Mouse (Mus musculus): ENCODE measurements at regions not wholly inside any gene's neighbourhood (a gene's known extent, or its start where the extent isn't known, plus 50 kb on each side); places are given as distances from the start of the nearest gene placed in this dataset.

DNA sequence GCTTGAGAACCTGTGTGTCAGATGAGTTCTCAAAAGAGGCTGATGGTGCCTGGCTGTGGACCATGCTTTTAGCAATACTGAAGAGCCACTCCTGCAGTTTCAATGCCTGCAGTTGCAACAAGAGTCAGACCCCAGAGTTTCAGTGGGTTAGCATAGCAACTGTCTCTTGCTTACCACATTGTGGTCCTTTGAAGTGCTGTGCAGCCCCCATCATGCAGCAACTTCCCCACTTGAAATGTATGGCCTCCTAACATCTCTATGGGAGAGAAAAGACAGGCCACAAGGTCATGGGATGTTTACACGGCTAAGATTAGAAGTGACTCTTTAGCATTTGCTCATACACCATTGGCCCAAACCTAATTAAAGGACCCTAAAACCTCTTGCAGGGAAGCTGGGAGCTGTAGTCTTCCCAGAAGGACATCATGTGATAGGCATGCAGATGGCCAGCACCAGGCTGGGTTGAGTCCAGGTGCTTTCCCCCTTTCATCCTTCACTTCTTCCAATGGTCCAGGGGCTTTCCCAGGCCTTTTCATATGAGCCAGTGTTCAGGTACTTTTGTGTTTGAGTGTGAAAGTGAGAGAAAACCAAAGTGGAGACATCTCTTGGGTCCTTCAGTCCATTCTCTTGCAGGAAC, 1351.2 kb upstream of the A1bg start:
- 92% methylated on average over 1 of the region's 1 CpGs for WGBS
- ATAC-seq (ENCODE audit: insufficient read depth, low FRiP score, low TSS enrichment) = no peak

DNA sequence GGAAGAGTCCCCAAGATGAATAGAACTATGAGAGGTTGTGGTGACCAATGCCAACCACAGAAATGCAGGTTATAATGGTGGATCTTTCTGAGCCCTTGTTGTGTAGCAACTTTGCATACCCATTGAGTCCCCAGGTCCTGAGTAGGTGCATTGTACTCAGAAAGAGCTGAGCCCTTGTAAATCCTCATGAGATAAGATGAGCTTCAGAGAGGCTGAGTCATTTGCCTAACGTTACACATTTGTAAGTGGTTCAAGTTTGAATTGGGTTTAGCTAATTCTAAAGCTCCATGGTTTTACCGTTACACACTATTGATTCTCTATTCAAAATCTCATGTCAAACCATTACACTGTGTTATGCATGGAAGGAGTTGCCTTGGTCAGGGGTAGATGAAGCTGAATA, 1349.9 kb upstream of the A1bg start:
- H3K9me3 ChIP-seq (ENCODE audit: control insufficient read depth, low read length) = no peaks in the 10 kb centered on the region
- H3K36me3 ChIP-seq (ENCODE audit: control insufficient read depth, insufficient read depth, low read length) = no peaks in the 10 kb centered on the region
- no peaks in the 10 kb centered on the region for H3K27me3 ChIP-seq (ENCODE audit: control insufficient read depth, insufficient read depth, low read length)
- no peak overlapping the region for H3K9ac ChIP-seq (ENCODE audit: low read length)
- 95% methylated on average over 2 of the region's 2 CpGs for WGBS
- no peak overlapping the region for H3K4me2 ChIP-seq (ENCODE audit: low read depth)
- no peak for ATAC-seq (ENCODE audit: insufficient read depth, low FRiP score, low TSS enrichment)
- no peaks in the 10 kb centered on the region for H3K4me1 ChIP-seq (ENCODE audit: control insufficient read depth, insufficient read depth, low read length)
- no peak overlapping the region for H3K4me3 ChIP-seq (ENCODE audit: low read depth, low read length)
- DNase-seq (ENCODE audit: low spot score) = no peak
- no peak overlapping the region for H3K27ac ChIP-seq (ENCODE audit: low read depth, low read length)

More for the DNA sequence above, 1351.2 kb upstream of the A1bg start:
- Histone ChIP-seq H3K36me3 (ENCODE audit: control insufficient read depth, insufficient read depth, low read length) (no peaks in the 10 kb centered on the region), H3K9ac (ENCODE audit: low read length) (no peak overlapping the region), H3K4me1 (ENCODE audit: control insufficient read depth, insufficient read depth, low read length) (no peaks in the 10 kb centered on the region), H3K27me3 (ENCODE audit: control insufficient read depth, insufficient read depth, low read length) (no peaks in the 10 kb centered on the region), H3K9me3 (ENCODE audit: control insufficient read depth, low read length) (no peaks in the 10 kb centered on the region), H3K4me3 (ENCODE audit: low read depth, low read length) (no peak overlapping the region), H3K27ac (ENCODE audit: low read depth, low read length) (no peak overlapping the region), H3K4me2 (ENCODE audit: low read depth) (no peak overlapping the region)
- no peak for DNase-seq (ENCODE audit: low spot score)

DNA sequence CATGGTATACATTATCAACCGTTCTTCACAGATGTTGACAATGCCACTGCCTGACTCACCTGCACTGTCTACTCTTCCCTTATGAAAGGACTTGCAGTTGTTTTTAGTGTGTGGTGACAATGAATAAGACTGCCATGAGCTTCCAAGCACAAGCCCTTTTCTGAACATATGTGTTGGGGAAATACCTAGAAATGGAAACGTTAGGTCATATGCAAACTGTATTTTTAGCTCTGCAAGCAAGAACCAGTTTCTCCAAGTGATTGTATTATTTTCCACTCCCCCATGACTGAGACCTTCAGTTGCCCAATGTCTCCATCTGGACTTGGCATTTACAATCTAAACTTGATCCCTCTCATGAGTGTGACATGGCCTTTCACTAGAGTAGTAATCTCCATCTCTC, 1348.6 kb upstream of the A1bg start:
- Histone ChIP-seq H3K27me3 (ENCODE audit: control insufficient read depth, insufficient read depth, low read length) (no peaks in the 10 kb centered on the region), H3K36me3 (ENCODE audit: control insufficient read depth, insufficient read depth, low read length) (no peaks in the 10 kb centered on the region), H3K4me1 (ENCODE audit: control insufficient read depth, insufficient read depth, low read length) (no peaks in the 10 kb centered on the region), H3K4me3 (ENCODE audit: low read depth, low read length) (no peak overlapping the region), H3K9me3 (ENCODE audit: control insufficient read depth, low read length) (no peaks in the 10 kb centered on the region), H3K27ac (ENCODE audit: low read depth, low read length) (no peak overlapping the region), H3K4me2 (ENCODE audit: low read depth) (no peak overlapping the region), H3K9ac (ENCODE audit: low read length) (no peak overlapping the region)
- DNase-seq (ENCODE audit: low spot score) (no peak), ATAC-seq (ENCODE audit: insufficient read depth, low FRiP score, low TSS enrichment) (no peak)
- WGBS = 92% methylated on average over 2 of the region's 2 CpGs

DNA sequence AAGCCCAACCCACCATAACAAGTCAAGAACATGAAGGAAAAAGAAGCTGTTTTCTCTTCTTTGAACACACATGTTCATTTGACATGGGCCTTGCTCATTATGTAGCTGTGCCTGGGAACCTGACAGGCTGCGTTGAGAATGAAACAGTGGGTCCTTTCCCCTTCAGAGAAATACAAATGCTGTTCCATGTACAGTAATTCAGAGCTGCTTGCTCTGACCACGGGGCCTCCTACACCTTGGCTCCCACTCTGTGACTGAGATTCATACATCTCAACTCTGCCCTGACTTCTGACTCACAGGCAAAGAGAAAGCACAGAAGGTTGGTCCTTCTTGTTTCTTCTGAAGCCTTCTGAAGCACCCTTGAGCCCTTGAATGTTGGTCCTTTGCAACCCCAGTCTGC, 1345.4 kb upstream of the A1bg start:
- Histone ChIP-seq H3K9ac (ENCODE audit: low read length) (no peak overlapping the region), H3K4me1 (ENCODE audit: control insufficient read depth, insufficient read depth, low read length) (no peaks in the 10 kb centered on the region), H3K27ac (ENCODE audit: low read depth, low read length) (no peak overlapping the region), H3K4me3 (ENCODE audit: low read depth, low read length) (no peak overlapping the region), H3K9me3 (ENCODE audit: control insufficient read depth, low read length) (no peaks in the 10 kb centered on the region), H3K27me3 (ENCODE audit: control insufficient read depth, insufficient read depth, low read length) (no peaks in the 10 kb centered on the region), H3K4me2 (ENCODE audit: low read depth) (no peak overlapping the region), H3K36me3 (ENCODE audit: control insufficient read depth, insufficient read depth, low read length) (no peaks in the 10 kb centered on the region)
- WGBS = 72% methylated on average over 2 of the region's 2 CpGs
- ATAC-seq (ENCODE audit: insufficient read depth, low FRiP score, low TSS enrichment) (no peak), DNase-seq (ENCODE audit: low spot score) (no peak)

DNA sequence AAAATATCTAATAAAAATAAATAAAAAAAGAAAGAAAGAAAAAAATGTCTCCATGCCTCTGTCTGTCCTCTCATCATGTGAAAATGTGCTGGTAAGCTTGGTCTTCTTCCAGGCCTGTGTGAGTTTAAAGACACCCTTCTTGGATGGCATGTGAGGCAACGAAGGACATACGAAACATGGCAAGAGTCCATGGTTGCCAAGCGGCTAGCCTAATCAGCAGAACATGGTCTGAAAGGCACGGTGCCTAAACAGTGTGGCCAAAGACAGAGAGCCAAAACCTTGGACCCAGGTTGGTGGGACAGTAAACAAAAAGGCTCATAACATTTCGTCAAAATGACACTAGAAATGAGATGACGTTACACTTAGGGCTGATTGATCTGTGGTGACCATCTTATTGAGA, 1344.7 kb upstream of the A1bg start:
- DNase-seq (ENCODE audit: low spot score) (no peak), ATAC-seq (ENCODE audit: insufficient read depth, low FRiP score, low TSS enrichment) (no peak)
- no peak overlapping the region for H3K4me2 ChIP-seq (ENCODE audit: low read depth)
- H3K9ac ChIP-seq (ENCODE audit: low read length) = no peak overlapping the region
- H3K27me3 ChIP-seq (ENCODE audit: control insufficient read depth, insufficient read depth, low read length) = no peaks in the 10 kb centered on the region
- H3K9me3 ChIP-seq (ENCODE audit: control insufficient read depth, low read length) = no peaks in the 10 kb centered on the region
- H3K4me3 ChIP-seq (ENCODE audit: low read depth, low read length) = no peak overlapping the region
- H3K4me1 ChIP-seq (ENCODE audit: control insufficient read depth, insufficient read depth, low read length) = no peaks in the 10 kb centered on the region
- WGBS = 93% methylated on average over 6 of the region's 6 CpGs
- H3K36me3 ChIP-seq (ENCODE audit: control insufficient read depth, insufficient read depth, low read length) = no peaks in the 10 kb centered on the region
- H3K27ac ChIP-seq (ENCODE audit: low read depth, low read length) = no peak overlapping the region

DNA sequence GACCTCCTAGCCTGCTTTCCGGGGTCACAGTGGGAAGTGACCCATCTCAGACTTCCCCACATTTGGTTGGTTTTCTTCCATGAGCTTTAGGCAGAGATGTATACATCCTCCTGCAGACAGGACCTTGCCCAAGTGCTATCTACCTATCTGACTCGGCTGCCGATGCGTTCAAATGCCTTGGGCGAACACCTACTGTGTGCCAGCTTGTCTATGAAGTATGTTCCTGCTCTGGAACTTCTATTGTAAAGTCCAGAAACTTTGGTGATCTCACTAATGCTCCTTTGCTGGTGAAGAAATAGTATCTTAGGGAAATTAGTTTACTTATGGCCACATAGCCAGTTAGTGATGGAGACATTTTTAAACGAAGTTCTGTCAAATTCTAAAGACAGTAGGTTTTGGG, 1343.2 kb upstream of the A1bg start:
- ATAC-seq (ENCODE audit: insufficient read depth, low FRiP score, low TSS enrichment) = no peak
- Histone ChIP-seq H3K4me2 (ENCODE audit: low read depth) (no peak overlapping the region), H3K9me3 (ENCODE audit: control insufficient read depth, low read length) (no peaks in the 10 kb centered on the region), H3K9ac (ENCODE audit: low read length) (no peak overlapping the region), H3K27ac (ENCODE audit: low read depth, low read length) (no peak overlapping the region), H3K4me1 (ENCODE audit: control insufficient read depth, insufficient read depth, low read length) (no peaks in the 10 kb centered on the region), H3K36me3 (ENCODE audit: control insufficient read depth, insufficient read depth, low read length) (no peaks in the 10 kb centered on the region), H3K27me3 (ENCODE audit: control insufficient read depth, insufficient read depth, low read length) (no peaks in the 10 kb centered on the region), H3K4me3 (ENCODE audit: low read depth, low read length) (no peak overlapping the region)
- WGBS = 95% methylated on average over 6 of the region's 6 CpGs
- DNase-seq (ENCODE audit: low spot score) = no peak

DNA sequence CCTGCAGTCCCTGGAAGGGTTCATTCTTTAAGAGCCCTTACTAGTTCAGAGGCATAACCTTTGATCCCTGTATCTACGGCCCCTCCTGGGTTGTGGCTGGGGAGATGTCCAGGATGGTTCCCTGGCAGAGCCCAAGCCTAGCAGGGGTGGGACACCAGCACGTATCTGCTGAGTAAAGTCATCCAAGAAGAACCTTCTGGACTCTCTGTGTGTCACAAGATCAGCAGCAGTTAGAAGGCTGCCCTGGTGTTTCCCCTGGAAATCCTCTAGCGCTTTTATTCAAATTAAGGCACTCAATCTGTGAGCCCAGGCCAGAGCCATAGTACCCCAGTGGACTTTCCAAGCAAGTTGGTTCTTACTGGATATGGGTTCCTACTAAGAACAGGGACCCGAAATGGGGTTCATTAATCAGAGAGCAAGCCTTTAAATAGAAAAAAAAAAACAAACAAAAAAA, 1342.7 kb upstream of the A1bg start:
- no peak for ATAC-seq (ENCODE audit: insufficient read depth, low FRiP score, low TSS enrichment)
- 83% methylated on average over 4 of the region's 4 CpGs for WGBS

DNA sequence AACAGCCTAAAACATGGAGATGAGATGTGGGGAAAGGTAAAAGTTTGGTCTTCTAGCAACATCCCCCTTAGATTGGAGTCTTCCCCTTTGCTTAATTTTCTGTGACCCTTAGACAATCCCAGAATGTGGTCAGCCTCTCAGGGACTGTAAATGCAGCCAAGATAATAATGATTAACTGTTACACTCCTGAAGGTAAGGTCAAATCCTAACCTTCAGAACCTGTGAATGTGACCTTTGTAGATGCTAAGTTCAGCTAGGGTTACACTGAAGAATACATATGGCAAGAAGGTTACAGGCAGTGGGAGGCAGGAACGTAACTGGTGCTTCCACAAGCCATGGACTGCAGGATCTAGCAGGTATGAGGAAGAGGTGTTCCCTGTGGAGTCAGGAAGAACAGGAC, 1342.2 kb upstream of the A1bg start:
- no peak overlapping the region for H3K4me2 ChIP-seq (ENCODE audit: low read depth)
- H3K9me3 ChIP-seq (ENCODE audit: control insufficient read depth, low read length) = no peaks in the 10 kb centered on the region
- H3K4me1 ChIP-seq (ENCODE audit: control insufficient read depth, insufficient read depth, low read length) = no peaks in the 10 kb centered on the region
- H3K27ac ChIP-seq (ENCODE audit: low read depth, low read length) = no peak overlapping the region
- no peaks in the 10 kb centered on the region for H3K27me3 ChIP-seq (ENCODE audit: control insufficient read depth, insufficient read depth, low read length)
- no peak for ATAC-seq (ENCODE audit: insufficient read depth, low FRiP score, low TSS enrichment)
- no peak overlapping the region for H3K4me3 ChIP-seq (ENCODE audit: low read depth, low read length)
- no peaks in the 10 kb centered on the region for H3K36me3 ChIP-seq (ENCODE audit: control insufficient read depth, insufficient read depth, low read length)
- H3K9ac ChIP-seq (ENCODE audit: low read length) = no peak overlapping the region
- DNase-seq (ENCODE audit: low spot score) = no peak
- WGBS = 82% methylated on average over 1 of the region's 1 CpGs

More for the DNA sequence above, 1342.7 kb upstream of the A1bg start:
- no peak overlapping the region for H3K4me2 ChIP-seq (ENCODE audit: low read depth)
- no peak overlapping the region for H3K4me3 ChIP-seq (ENCODE audit: low read depth, low read length)
- no peak for DNase-seq (ENCODE audit: low spot score)
- no peak overlapping the region for H3K27ac ChIP-seq (ENCODE audit: low read depth, low read length)
- H3K9me3 ChIP-seq (ENCODE audit: control insufficient read depth, low read length) = no peaks in the 10 kb centered on the region
- H3K4me1 ChIP-seq (ENCODE audit: control insufficient read depth, insufficient read depth, low read length) = no peaks in the 10 kb centered on the region
- H3K36me3 ChIP-seq (ENCODE audit: control insufficient read depth, insufficient read depth, low read length) = no peaks in the 10 kb centered on the region
- H3K27me3 ChIP-seq (ENCODE audit: control insufficient read depth, insufficient read depth, low read length) = no peaks in the 10 kb centered on the region
- no peak overlapping the region for H3K9ac ChIP-seq (ENCODE audit: low read length)

DNA sequence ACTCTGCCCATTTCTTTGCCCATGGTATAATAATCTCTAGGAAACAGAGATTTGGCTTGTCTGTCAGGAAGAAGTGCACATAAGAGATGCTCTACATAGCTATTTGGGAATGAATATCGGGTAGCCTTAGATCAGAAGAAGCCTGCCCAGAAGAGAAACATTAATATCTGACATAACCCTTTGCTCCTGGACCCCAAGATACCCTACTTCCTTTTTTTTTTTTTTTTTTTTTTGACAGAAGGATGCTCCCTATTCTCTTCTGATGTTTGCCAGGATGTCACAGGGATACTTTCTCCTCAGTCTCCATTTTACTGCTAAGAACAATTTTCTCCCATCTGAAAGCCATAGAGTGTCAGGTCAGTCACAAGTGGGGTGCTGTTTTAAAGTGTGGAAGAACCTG, 1341.4 kb upstream of the A1bg start:
- no peak overlapping the region for H3K4me3 ChIP-seq (ENCODE audit: low read depth, low read length)
- no peaks in the 10 kb centered on the region for H3K27me3 ChIP-seq (ENCODE audit: control insufficient read depth, insufficient read depth, low read length)
- H3K36me3 ChIP-seq (ENCODE audit: control insufficient read depth, insufficient read depth, low read length) = no peaks in the 10 kb centered on the region
- no peak overlapping the region for H3K9ac ChIP-seq (ENCODE audit: low read length)
- WGBS = 97% methylated on average over 1 of the region's 1 CpGs
- H3K27ac ChIP-seq (ENCODE audit: low read depth, low read length) = no peak overlapping the region
- ATAC-seq (ENCODE audit: insufficient read depth, low FRiP score, low TSS enrichment) (no peak), DNase-seq (ENCODE audit: low spot score) (no peak)
- no peak overlapping the region for H3K4me2 ChIP-seq (ENCODE audit: low read depth)
- no peaks in the 10 kb centered on the region for H3K4me1 ChIP-seq (ENCODE audit: control insufficient read depth, insufficient read depth, low read length)
- H3K9me3 ChIP-seq (ENCODE audit: control insufficient read depth, low read length) = no peaks in the 10 kb centered on the region
